Mouse (Mus musculus) midbrain, embryonic 14.5 days (tissue): ENCODE measurements around the gene Rbl1. TPM values are rescaled to one million over a fixed set of nuclear protein-coding genes. Genes with fewer than 3 reads are reported as not detected.

ENCODE experiments used
- ATAC-seq: fragments of 200-750 bp; cut with Nextera tagmentation; 2 replicates; pipeline ENCODE4 v1.8.0; 2017; ENCODE audit warnings: moderate number of reproducible peaks, moderate library complexity; ENCODE audit not compliant: low FRiP score, low TSS enrichment
- DNase-seq: peaks from one replicate; pipeline ENCODE4 v3.0.0-alpha.2; 2015
- H3K27ac ChIP-seq: fragments of 300-500 bp; sonication (generic); replicated peaks from 2 replicates; pipeline ENCODE4 v1.5.1; 2014; ENCODE audit warnings: mild to moderate bottlenecking, low read depth, low read length, moderate library complexity
- H3K27me3 ChIP-seq: fragments of 300-500 bp; sonication (generic); 2 replicates; pipeline ENCODE4 v1.6.1; 2014; ENCODE audit warnings: low read length, control low read depth, mixed read lengths; ENCODE audit not compliant: control insufficient read depth, insufficient read depth
- H3K36me3 ChIP-seq: fragments of 300-500 bp; sonication (generic); 2 replicates; pipeline ENCODE4 v1.6.1; 2014; ENCODE audit warnings: low read length, control low read depth; ENCODE audit not compliant: control insufficient read depth, insufficient read depth
- H3K4me1 ChIP-seq: fragments of 300-500 bp; sonication (generic); 2 replicates; pipeline ENCODE4 v1.6.1; 2014; ENCODE audit warnings: mild to moderate bottlenecking, antibody characterized with exemption, low read length, control low read depth; ENCODE audit not compliant: control insufficient read depth, insufficient read depth
- H3K4me2 ChIP-seq: fragments of 300-500 bp; sonication (generic); 2 replicates; pipeline ENCODE4 v1.6.1; 2014; ENCODE audit warnings: mild to moderate bottlenecking, low read length, moderate library complexity
- H3K4me3 ChIP-seq: fragments of 300-500 bp; sonication (generic); replicated peaks from 2 replicates; pipeline ENCODE4 v1.5.1; 2014; ENCODE audit warnings: low read depth, low read length
- H3K9ac ChIP-seq: fragments of 300-500 bp; sonication (generic); replicated peaks from 2 replicates; pipeline ENCODE4 v1.6.1; 2014; ENCODE audit warnings: mild to moderate bottlenecking, low read length, moderate library complexity
- H3K9me3 ChIP-seq: fragments of 300-500 bp; sonication (generic); 2 replicates; pipeline ENCODE4 v1.6.1; 2016; ENCODE audit warnings: low read length, control low read depth, mixed read lengths; ENCODE audit not compliant: control insufficient read depth
- WGBS: fragments of 180-500 bp; shearing (Covaris S2); extraction: QIAGEN DNeasy Blood & Tissue Kit; methylation state at CpG from one replicate; pipeline ENCODE4 v1.1.7; 2014; 5-methylcytosine and 5-hydroxymethylcytosine counted together
- polyA plus RNA-seq: library from polyadenylated mRNA; unstranded; fragments of >200 nt; fragmentation: Nextera tagmentation; extraction: Ambion mirVana; gene quantifications from 2 replicates; pipeline ENCODE4 v1.2.1, GENCODE M21; 2014

Gene Rbl1
- polyA plus RNA-seq, 1 experiment from 2014 or later, result 10.8 TPM

GRCm38 (mm10) chr2:157144132-157144531 lies 60.2 kb downstream of the Rbl1 start:
- DNase-seq (no peak), ATAC-seq (no peak)
- peaks cover 26% of the 10 kb centered on the region for H3K36me3 ChIP-seq
- H3K4me1 ChIP-seq, result no peaks in the 10 kb centered on the region
- H3K27ac ChIP-seq, result no peak overlapping the region
- H3K9me3 ChIP-seq, result peaks cover 5% of the 10 kb centered on the region; the same call in 1 of the 2 replicates
- H3K9ac ChIP-seq, result no peak overlapping the region
- WGBS, result 88% methylated on average over 5 of the region's 5 CpGs
- no peak overlapping the region for H3K4me3 ChIP-seq
- H3K4me2 ChIP-seq, result no peak overlapping the region
- H3K27me3 ChIP-seq, result no peaks in the 10 kb centered on the region

GRCm38 (mm10) chr2:157141962-157142361 lies 62.4 kb downstream of the Rbl1 start:
- WGBS, result 86% methylated on average over 4 of the region's 4 CpGs
- Histone ChIP-seq H3K9me3 (peaks cover 5% of the 10 kb centered on the region; the same call in 1 of the 2 replicates), H3K9ac (no peak overlapping the region), H3K4me2 (no peak overlapping the region), H3K27me3 (no peaks in the 10 kb centered on the region), H3K36me3 (peaks cover 7% of the 10 kb centered on the region), H3K27ac (no peak overlapping the region), H3K4me3 (no peak overlapping the region), H3K4me1 (no peaks in the 10 kb centered on the region)
- ATAC-seq (no peak), DNase-seq (no peak)

- DNase-seq, result no peak
- 90% methylated on average over 5 of the region's 5 CpGs for WGBS
- Histone ChIP-seq H3K36me3 (no peaks in the 10 kb centered on the region), H3K27me3 (no peaks in the 10 kb centered on the region), H3K4me1 (peaks cover 1% of the 10 kb centered on the region; the same call in 1 of the 2 replicates), H3K9me3 (peaks cover 5% of the 10 kb centered on the region; the same call in 1 of the 2 replicates), H3K4me2 (no peak overlapping the region), H3K27ac (no peak overlapping the region), H3K9ac (no peak overlapping the region), H3K4me3 (no peak overlapping the region)
- ATAC-seq, result no peak
These were observed 65.0 kb downstream of the Rbl1 start for GRCm38 (mm10) chr2:157139251-157139802.

GRCm38 (mm10) chr2:157138808-157139207 lies 65.5 kb downstream of the Rbl1 start:
- Histone ChIP-seq H3K9ac (no peak overlapping the region), H3K4me1 (peaks cover 5% of the 10 kb centered on the region; the same call in 1 of the 2 replicates), H3K4me3 (no peak overlapping the region), H3K4me2 (no peak overlapping the region), H3K27me3 (no peaks in the 10 kb centered on the region), H3K36me3 (no peaks in the 10 kb centered on the region), H3K9me3 (peaks cover 5% of the 10 kb centered on the region; the same call in 1 of the 2 replicates), H3K27ac (no peak overlapping the region)
- DNase-seq, result no peak
- ATAC-seq, result no peak
- 84% methylated on average over 5 of the region's 5 CpGs for WGBS

GRCm38 (mm10) chr2:157137959-157138731 lies 66.2 kb downstream of the Rbl1 start:
- Histone ChIP-seq H3K36me3 (no peaks in the 10 kb centered on the region), H3K4me3 (no peak overlapping the region), H3K9me3 (peaks cover 5% of the 10 kb centered on the region; the same call in 1 of the 2 replicates), H3K9ac (no peak overlapping the region), H3K27me3 (no peaks in the 10 kb centered on the region), H3K27ac (no peak overlapping the region), H3K4me2 (no peak overlapping the region), H3K4me1 (peaks cover 5% of the 10 kb centered on the region; the same call in 1 of the 2 replicates)
- no peak for DNase-seq
- WGBS, result 94% methylated on average over 9 of the region's 9 CpGs
- no peak for ATAC-seq

GRCm38 (mm10) chr2:157136646-157137045 lies 67.7 kb downstream of the Rbl1 start:
- no peak for DNase-seq
- WGBS, result 84% methylated on average over 2 of the region's 2 CpGs
- H3K4me2 ChIP-seq, result no peak overlapping the region

GRCm38 (mm10) chr2:157136176-157136575 lies 68.2 kb downstream of the Rbl1 start:
- ATAC-seq, result no peak
- Histone ChIP-seq H3K27ac (no peak overlapping the region), H3K9ac (no peak overlapping the region), H3K4me1 (peaks cover 5% of the 10 kb centered on the region; the same call in 1 of the 2 replicates), H3K4me2 (no peak overlapping the region), H3K36me3 (no peaks in the 10 kb centered on the region), H3K9me3 (peaks cover 5% of the 10 kb centered on the region; the same call in 1 of the 2 replicates), H3K27me3 (no peaks in the 10 kb centered on the region), H3K4me3 (no peak overlapping the region)
- DNase-seq, result no peak
- WGBS, result 92% methylated on average over 4 of the region's 4 CpGs

More at GRCm38 (mm10) chr2:157136646-157137045, 67.7 kb downstream of the Rbl1 start:
- Histone ChIP-seq H3K9ac (no peak overlapping the region), H3K27me3 (no peaks in the 10 kb centered on the region), H3K27ac (no peak overlapping the region), H3K9me3 (peaks cover 5% of the 10 kb centered on the region; the same call in 1 of the 2 replicates), H3K4me1 (peaks cover 5% of the 10 kb centered on the region; the same call in 1 of the 2 replicates), H3K4me3 (no peak overlapping the region), H3K36me3 (no peaks in the 10 kb centered on the region)
- no peak for ATAC-seq

- H3K4me1 ChIP-seq, result peaks cover 5% of the 10 kb centered on the region; the same call in 1 of the 2 replicates
- H3K4me3 ChIP-seq, result peak overlapping the region; percentile 63
- no peaks in the 10 kb centered on the region for H3K36me3 ChIP-seq
- peaks cover 5% of the 10 kb centered on the region; the same call in 1 of the 2 replicates for H3K9me3 ChIP-seq
- peak overlapping the region; percentile 66 for H3K9ac ChIP-seq
- 87% methylated on average over 10 of the region's 10 CpGs for WGBS
- DNase-seq, result no peak
- H3K27me3 ChIP-seq, result no peaks in the 10 kb centered on the region
- H3K4me2 ChIP-seq, result peak overlapping the region; percentile 97
- H3K27ac ChIP-seq, result no peak overlapping the region; the same call in 1 of the 2 replicates
- no peak for ATAC-seq
These were observed 68.7 kb downstream of the Rbl1 start for GRCm38 (mm10) chr2:157135529-157136120.
